Mouse (Mus musculus): ENCODE results near the gene Amacr. TPM values are rescaled to one million over a fixed set of nuclear protein-coding genes. Genes with fewer than 3 reads are reported as not detected.

The Amacr gene
- total RNA-seq (2021): 10 to 100 TPM; 19.4 to 21.2 TPM

- intact Hi-C loops (cut with DNase I): loop anchor here (2.0 to 5.0 kb wide), 2 partner anchors 61 to 494 kb away; partner anchors contain the start of genes Brix1 and Rad1
Observed at GRCm38 (mm10) chr15:10981377-10982063, at the start of gene Amacr. TSS of gene Amacr (plus strand) at chr15:10981756.

GRCm38 (mm10) chr15:10933930-10934329 is 47.6 kb upstream of the Amacr start:
- DNase-seq: no peak
- intact Hi-C loops (cut with DNase I): no loop called here

More at GRCm38 (mm10) chr15:10981377-10982063, at the start of gene Amacr:
- DNase-seq: peak; percentile 93 to 94

GRCm38 (mm10) chr15:10940148-10941108 is 41.1 kb upstream of the Amacr start:
- peak; percentile 64 to 81 for DNase-seq
- intact Hi-C loops (cut with DNase I): no loop called here

GRCm38 (mm10) chr15:10941901-10942300 is 39.7 kb upstream of the Amacr start:
- intact Hi-C loops (cut with DNase I): no loop called here
- DNase-seq: no peak

- intact Hi-C loops (cut with DNase I): no loop called here
- no peak for DNase-seq
Observed at GRCm38 (mm10) chr15:10947852-10948251, 33.7 kb upstream of the Amacr start.

- intact Hi-C loops (cut with DNase I): no loop called here
Observed at GRCm38 (mm10) chr15:10951951-10952759, 29.4 kb upstream of the Amacr start, which contains the start of gene C1qtnf3. TSS of gene C1qtnf3 (plus strand) at chr15:10952332.

GRCm38 (mm10) chr15:10952760-10953305 is 28.7 kb upstream of the Amacr start:
- no peak for DNase-seq
- intact Hi-C loops (cut with DNase I): no loop called here

More at GRCm38 (mm10) chr15:10951951-10952759, 29.4 kb upstream of the Amacr start, which contains the start of gene C1qtnf3:
- DNase-seq: no peak

- intact Hi-C loops (cut with DNase I): no loop called here
- DNase-seq: no peak
Observed at GRCm38 (mm10) chr15:10953465-10953864, 28.1 kb upstream of the Amacr start.

GRCm38 (mm10) chr15:10954381-10955016 is 27.1 kb upstream of the Amacr start:
- intact Hi-C loops (cut with DNase I): no loop called here
- no peak for DNase-seq

GRCm38 (mm10) chr15:10955156-10955555 is 26.4 kb upstream of the Amacr start:
- DNase-seq: no peak
- intact Hi-C loops (cut with DNase I): no loop called here

- DNase-seq: no peak
- intact Hi-C loops (cut with DNase I): no loop called here
Observed at GRCm38 (mm10) chr15:10956706-10957105, 24.9 kb upstream of the Amacr start.

GRCm38 (mm10) chr15:10959277-10960026 is 22.1 kb upstream of the Amacr start:
- intact Hi-C loops (cut with DNase I): no loop called here
- DNase-seq: no peak

GRCm38 (mm10) chr15:10960267-10960666 is 21.3 kb upstream of the Amacr start:
- intact Hi-C loops (cut with DNase I): no loop called here
- DNase-seq: no peak

GRCm38 (mm10) chr15:10962601-10963000 is 19.0 kb upstream of the Amacr start:
- DNase-seq: no peak
- intact Hi-C loops (cut with DNase I): no loop called here

GRCm38 (mm10) chr15:10969439-10969838 is 12.1 kb upstream of the Amacr start:
- intact Hi-C loops (cut with DNase I): no loop called here

GRCm38 (mm10) chr15:10970777-10971176 is 10.8 kb upstream of the Amacr start:
- DNase-seq: no peak
- intact Hi-C loops (cut with DNase I): no loop called here

More at GRCm38 (mm10) chr15:10969439-10969838, 12.1 kb upstream of the Amacr start:
- DNase-seq: no peak

- intact Hi-C loops (cut with DNase I): no loop called here
- DNase-seq: no peak
Observed at GRCm38 (mm10) chr15:10977151-10977550, 4.4 kb upstream of the Amacr start.

GRCm38 (mm10) chr15:10980712-10981111 is 844 bp upstream of the Amacr start:
- no peak for DNase-seq
- intact Hi-C loops (cut with DNase I): loop anchor here (2.0 to 5.0 kb wide), 2 partner anchors 60 to 493 kb away; partner anchors contain the start of genes Brix1 and Rad1

- intact Hi-C loops (cut with DNase I): loop anchor here (5.0 kb wide), 1 partner anchor 495 kb away; the partner anchor contains the start of genes Brix1 and Rad1
- no peak for DNase-seq
Observed at GRCm38 (mm10) chr15:10982064-10982435, 494 bp downstream of the Amacr start.
